Mouse (Mus musculus): ENCODE results near the gene Dock1.

- TF ChIP-seq MAFK (IDR thresholded peaks at IDR 0.05; ENCODE audit: insufficient read depth, low read depth, low read length) = no peak
- TF ChIP-seq ZC3H11A (IDR thresholded peaks at IDR 0.05; ENCODE audit: borderline replicate concordance, low read depth, low read length) = no peak
- TF ChIP-seq ZNF384 (IDR thresholded peaks at IDR 0.05; ENCODE audit: low read depth, low read length) = no peak
- no peak for TF ChIP-seq CHD2 (IDR thresholded peaks at IDR 0.05; ENCODE audit: low read depth, low read length)
These were observed 208.5 kb downstream of the Dock1 start for GRCm38 (mm10) chr7:134878985-134879384.

All from ES-E14 (cell line).